Mouse (Mus musculus): Measurements from ENCODE around the gene Slc39a13.

- TF ChIP-seq POLR2A (IDR thresholded peaks at IDR 0.05; ENCODE audit: low read depth, low read length) = no peak
- TF ChIP-seq CTCF (IDR thresholded peaks at IDR 0.05; ENCODE audit: extremely low read depth, insufficient read length, insufficient replicate concordance, low read depth, low read length) = no peak
These were observed 10.7 kb upstream of the Slc39a13 start for GRCm38 (mm10) chr2:91080784-91081513.

Data from small intestine, adult 2 months (tissue).